Mouse (Mus musculus): Measurements from ENCODE around the gene Sirt4. TPM values are rescaled to one million over a fixed set of nuclear protein-coding genes. Genes with fewer than 3 reads are reported as not detected.
"Not testable (repeated sequence)": the region's sequence is repeated elsewhere in the genome, so short reads cannot be mapped to it uniquely, and the experiment has no call there.

Sirt4 gene
- polyA plus RNA-seq, 1 experiment from 2014 or later, result 18.7 TPM

DNA sequence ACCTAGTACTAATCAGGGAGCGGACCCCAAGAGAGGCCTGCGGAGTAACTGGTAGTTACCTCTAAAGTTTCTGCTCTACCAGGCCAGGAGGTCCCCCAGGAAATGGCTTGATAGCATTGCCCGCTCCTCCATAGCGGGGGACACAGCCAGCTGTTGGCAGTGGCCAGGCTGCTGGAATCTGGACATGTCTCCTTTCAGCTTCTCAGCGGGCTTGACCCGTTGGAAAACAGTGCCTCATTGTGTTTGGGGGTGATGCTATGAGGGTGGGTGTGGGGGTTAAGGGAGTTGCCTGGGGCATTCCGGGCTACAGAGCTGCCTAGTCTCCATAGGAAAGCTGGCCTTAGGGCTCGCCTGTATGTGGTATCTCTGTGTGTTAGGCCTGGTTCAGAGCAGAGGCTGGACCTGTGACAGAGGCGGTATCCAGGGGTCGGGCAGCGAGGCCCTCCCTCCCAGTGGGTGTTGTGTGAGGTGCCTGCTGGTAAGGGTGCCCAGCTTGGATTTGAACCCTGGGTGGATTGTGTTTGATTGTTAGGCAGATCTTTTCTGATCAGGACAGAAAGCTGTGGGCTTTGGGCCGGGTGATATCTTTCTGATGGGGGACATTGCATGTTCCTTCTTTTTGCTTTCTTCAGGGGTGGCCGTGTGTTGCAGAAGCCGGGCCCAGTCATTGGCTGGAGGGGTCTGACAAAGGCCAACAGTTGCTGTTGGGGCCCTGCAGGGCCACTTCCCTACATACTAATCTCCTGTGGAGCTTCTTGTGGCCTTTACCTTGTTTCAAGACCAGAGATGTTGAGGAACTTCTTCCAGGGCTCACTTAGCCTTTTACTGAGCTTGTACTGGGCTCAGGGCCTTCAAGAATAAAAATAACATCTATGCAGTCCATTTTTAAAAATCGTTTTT is 25.5 kb upstream of the Sirt4 start:
- Histone ChIP-seq H3K27me3 (ENCODE audit: control insufficient read depth, insufficient read depth, low read length) (no peaks in the 10 kb centered on the region), H3K9me3 (replicated peaks; ENCODE audit: control insufficient read depth, low read length) (no peaks in the 10 kb centered on the region), H3K36me3 (ENCODE audit: control insufficient read depth, insufficient read depth) (peaks cover 2% of the 10 kb centered on the region; the same call in 1 of the 2 replicates), H3K4me3 (ENCODE audit: low read length) (peak overlapping the region; percentile 88), H3K4me1 (ENCODE audit: control insufficient read depth, insufficient read depth, low read length) (peaks cover 45% of the 10 kb centered on the region), H3K27ac (ENCODE audit: low read length) (peak overlapping the region; percentile 78), H3K9ac (ENCODE audit: low read length) (peak overlapping the region; percentile 92), H3K4me2 (ENCODE audit: low read depth, low read length) (peak overlapping the region; percentile 87)
- ATAC-seq (replicated peaks; ENCODE audit: extremely low read depth, insufficient read depth, low FRiP score), result no peak
- 72% methylated on average over 15 of the region's 15 CpGs for WGBS

DNA sequence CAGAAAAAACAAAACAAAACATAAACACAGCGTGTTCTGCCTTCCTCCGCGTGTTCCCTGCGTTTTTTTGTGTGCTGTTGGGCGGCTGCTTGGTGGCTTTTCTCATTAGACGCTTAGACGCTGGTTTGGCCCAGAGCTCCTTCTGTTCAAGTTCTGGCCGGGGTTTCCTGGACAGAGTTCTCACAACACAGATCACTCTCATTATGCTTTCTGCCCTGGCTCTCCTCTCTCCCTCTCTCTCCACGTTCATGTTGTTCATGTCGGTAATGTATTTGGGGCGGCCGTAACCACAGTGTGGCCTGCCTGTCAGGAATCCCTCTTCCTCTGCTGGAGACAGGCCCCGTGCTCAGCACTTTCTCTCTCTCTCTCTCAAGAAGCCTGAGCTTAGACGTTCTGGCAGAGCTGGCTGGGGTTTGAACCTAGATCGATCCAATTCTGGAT is 24.8 kb upstream of the Sirt4 start:
- Histone ChIP-seq H3K9ac (ENCODE audit: low read length) (peak overlapping the region; percentile 92), H3K27ac (ENCODE audit: low read length) (peak overlapping the region; percentile 78), H3K4me2 (ENCODE audit: low read depth, low read length) (peak overlapping the region; percentile 87), H3K9me3 (replicated peaks; ENCODE audit: control insufficient read depth, low read length) (no peaks in the 10 kb centered on the region), H3K36me3 (ENCODE audit: control insufficient read depth, insufficient read depth) (peaks cover 2% of the 10 kb centered on the region; the same call in 1 of the 2 replicates), H3K4me3 (ENCODE audit: low read length) (peak overlapping the region; percentile 88), H3K4me1 (ENCODE audit: control insufficient read depth, insufficient read depth, low read length) (peaks cover 38% of the 10 kb centered on the region), H3K27me3 (ENCODE audit: control insufficient read depth, insufficient read depth, low read length) (no peaks in the 10 kb centered on the region)
- WGBS, result 40% methylated on average over 15 of the region's 15 CpGs
- no peak for ATAC-seq (replicated peaks; ENCODE audit: extremely low read depth, insufficient read depth, low FRiP score)

DNA sequence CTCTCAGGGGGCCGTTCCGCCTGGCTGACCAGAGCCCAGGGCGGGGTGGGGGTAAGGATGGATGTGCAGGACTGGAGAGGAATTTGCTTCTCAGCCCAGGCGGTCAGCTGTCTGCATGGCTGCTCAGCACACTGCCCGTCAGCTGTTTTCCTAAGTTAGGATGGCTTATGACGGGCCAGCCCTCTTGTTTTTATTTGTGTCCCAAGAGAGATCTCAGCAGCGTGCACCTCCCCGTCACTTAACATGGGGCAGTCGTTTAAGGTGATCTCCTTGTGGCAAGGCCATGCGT is 24.3 kb upstream of the Sirt4 start:
- no peak for ATAC-seq (replicated peaks; ENCODE audit: extremely low read depth, insufficient read depth, low FRiP score)
- WGBS, result 40% methylated on average over 10 of the region's 10 CpGs
- H3K36me3 ChIP-seq (ENCODE audit: control insufficient read depth, insufficient read depth), result peaks cover 2% of the 10 kb centered on the region; the same call in 1 of the 2 replicates
- peak overlapping the region; percentile 78 for H3K27ac ChIP-seq (ENCODE audit: low read length)
- peak overlapping the region; percentile 92 for H3K9ac ChIP-seq (ENCODE audit: low read length)
- H3K27me3 ChIP-seq (ENCODE audit: control insufficient read depth, insufficient read depth, low read length), result no peaks in the 10 kb centered on the region
- H3K4me2 ChIP-seq (ENCODE audit: low read depth, low read length), result peak overlapping the region; percentile 87
- no peaks in the 10 kb centered on the region for H3K9me3 ChIP-seq (replicated peaks; ENCODE audit: control insufficient read depth, low read length)
- H3K4me1 ChIP-seq (ENCODE audit: control insufficient read depth, insufficient read depth, low read length), result peaks cover 33% of the 10 kb centered on the region
- H3K4me3 ChIP-seq (ENCODE audit: low read length), result peak overlapping the region; percentile 88

DNA sequence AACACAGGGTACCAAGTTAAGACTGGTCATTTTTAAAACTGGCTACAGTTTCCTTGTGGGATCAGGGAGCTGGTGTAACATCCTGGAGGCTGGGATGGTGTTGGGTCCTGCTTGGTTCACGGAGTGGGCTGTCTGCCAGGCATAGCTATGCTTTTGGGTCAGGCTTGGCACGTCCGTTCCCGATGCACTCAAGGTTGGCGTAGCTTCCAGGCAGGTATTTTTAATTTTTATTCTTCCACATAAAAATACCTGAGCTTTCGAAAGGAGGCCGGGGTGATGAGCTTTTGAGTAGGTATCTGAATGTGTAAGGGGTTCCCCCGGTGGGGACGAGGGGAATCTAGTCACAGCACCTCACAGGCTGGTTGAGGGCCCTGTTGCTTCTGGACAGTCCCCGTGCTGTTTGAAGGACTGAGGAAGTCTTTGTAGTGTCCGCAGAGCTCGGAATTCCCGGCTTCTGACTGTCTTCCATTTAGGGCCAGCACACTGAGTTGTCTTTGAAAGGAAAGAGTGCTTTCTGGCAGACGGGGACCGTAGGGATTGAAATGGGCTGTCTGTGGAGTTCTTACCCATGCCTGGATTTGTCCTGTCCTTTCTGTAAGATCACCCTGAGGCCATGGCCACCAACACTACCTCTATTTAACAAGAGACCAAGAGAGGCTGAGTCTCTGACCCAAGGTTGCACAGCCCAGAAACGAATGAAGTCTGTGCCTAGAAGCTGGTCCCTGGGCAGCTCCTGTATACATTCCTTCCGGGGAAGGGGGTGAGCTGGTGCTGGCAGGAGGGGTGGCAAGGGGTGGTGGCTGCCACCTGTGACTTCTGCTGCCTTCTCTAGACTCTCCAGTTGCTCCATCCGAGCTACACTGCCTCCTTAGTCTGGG is 23.7 kb upstream of the Sirt4 start:
- Histone ChIP-seq H3K4me3 (ENCODE audit: low read length) (peak overlapping the region; percentile 88), H3K27ac (ENCODE audit: low read length) (peak overlapping the region; percentile 78), H3K4me2 (ENCODE audit: low read depth, low read length) (peak overlapping the region; percentile 87), H3K9ac (ENCODE audit: low read length) (peak overlapping the region; percentile 92), H3K4me1 (ENCODE audit: control insufficient read depth, insufficient read depth, low read length) (peaks cover 33% of the 10 kb centered on the region), H3K36me3 (ENCODE audit: control insufficient read depth, insufficient read depth) (peaks cover 2% of the 10 kb centered on the region; the same call in 1 of the 2 replicates), H3K9me3 (replicated peaks; ENCODE audit: control insufficient read depth, low read length) (no peaks in the 10 kb centered on the region), H3K27me3 (ENCODE audit: control insufficient read depth, insufficient read depth, low read length) (no peaks in the 10 kb centered on the region)
- WGBS, result 34% methylated on average over 18 of the region's 18 CpGs
- 0 out of 2 replicates have a peak, but pooled peaks have one; percentile 14 for ATAC-seq (replicated peaks; ENCODE audit: extremely low read depth, insufficient read depth, low FRiP score)

DNA sequence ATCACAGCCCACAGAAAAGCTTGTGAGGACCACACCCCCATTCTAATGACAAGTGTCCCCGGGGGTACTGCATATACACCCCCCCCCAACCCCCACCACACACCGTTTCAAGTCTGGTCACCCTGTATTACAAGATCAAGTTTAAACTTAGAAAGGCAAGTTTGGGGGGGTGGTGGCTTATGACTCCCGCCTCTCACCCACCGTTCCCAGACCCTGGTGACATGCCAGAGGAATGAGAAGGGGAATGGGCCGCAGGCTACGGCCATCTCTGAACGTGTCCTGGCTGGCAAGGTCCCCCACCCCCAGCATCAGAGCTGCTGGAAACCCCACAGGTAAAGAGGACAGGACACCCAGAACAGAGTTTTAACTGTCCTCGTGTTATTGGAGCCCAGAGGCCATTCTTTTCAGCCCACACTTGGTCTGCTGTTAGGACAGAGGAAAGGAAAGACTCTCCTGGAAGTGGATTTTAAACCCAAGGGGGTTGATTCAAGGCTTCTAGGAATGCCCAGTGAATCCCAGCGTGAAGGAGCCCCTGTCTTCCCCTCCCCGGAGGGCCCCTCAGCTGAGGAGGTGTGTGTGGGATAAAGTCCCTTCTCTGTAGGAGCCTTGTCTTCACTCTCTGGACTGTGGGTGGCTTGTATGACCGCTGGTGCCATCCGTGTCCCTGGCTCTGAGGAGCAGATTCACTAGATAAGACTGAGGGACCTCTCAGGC is 22.9 kb upstream of the Sirt4 start:
- H3K27ac ChIP-seq (ENCODE audit: low read length), result peak overlapping the region; percentile 78
- 13% methylated on average over 12 of the region's 12 CpGs for WGBS
- ATAC-seq (replicated peaks; ENCODE audit: extremely low read depth, insufficient read depth, low FRiP score), result no peak

DNA sequence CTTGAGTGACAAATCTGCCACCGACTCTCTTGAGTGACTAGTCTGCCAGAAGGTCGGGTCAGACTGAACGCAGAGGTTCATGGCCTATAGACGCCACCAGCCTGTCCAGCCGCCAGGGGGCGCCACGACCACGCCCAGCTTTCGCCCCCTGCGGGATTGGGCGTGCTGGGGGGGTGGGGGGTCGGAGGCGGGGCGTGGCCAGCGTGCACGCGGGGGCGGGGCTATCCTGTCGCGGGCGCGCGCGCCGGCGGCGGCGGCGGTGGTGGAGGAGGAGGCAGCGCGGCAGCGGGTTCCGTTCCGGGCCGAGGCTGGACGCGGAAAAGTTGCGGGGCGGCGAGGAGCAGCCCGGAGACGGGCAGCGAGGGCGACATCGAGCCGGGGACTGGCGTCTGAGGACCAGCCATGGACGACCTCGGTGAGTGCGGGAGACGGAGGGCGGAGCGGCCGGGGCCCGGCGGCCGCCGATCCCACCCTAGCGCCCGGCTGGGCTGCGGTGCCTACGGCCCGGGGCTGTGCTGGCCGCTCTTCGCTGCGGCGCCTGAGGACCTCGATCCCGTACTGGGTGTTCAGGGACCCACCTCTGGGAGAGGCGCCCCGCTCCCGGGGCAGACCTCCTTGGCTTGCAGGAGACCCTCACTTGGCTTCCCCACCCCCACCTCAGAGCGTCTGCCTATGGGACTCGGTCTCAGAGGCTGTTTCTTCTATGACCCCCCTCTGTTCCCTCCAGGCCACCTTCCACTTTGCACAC is 22.1 kb upstream of the Sirt4 start, which contains the start of gene Pxn:
Gene Pxn, plus strand, starts transcription at position 223 of the 748 bp plus-strand sequence.
- no peaks in the 10 kb centered on the region for H3K36me3 ChIP-seq (ENCODE audit: control insufficient read depth, insufficient read depth)
- no peaks in the 10 kb centered on the region for H3K9me3 ChIP-seq (replicated peaks; ENCODE audit: control insufficient read depth, low read length)
- H3K4me3 ChIP-seq (ENCODE audit: low read length), result peak within 1 kb of the TSS; percentile 88
- H3K9ac ChIP-seq (ENCODE audit: low read length), result peak within 1 kb of the TSS; percentile 92
- H3K27ac ChIP-seq (ENCODE audit: low read length), result peak within 1 kb of the TSS; percentile 78
- peak within 1 kb of the TSS; percentile 87 for H3K4me2 ChIP-seq (ENCODE audit: low read depth, low read length)
- WGBS, result under 1% methylated on average over 72 of the region's 74 CpGs
- peak; percentile 83 for ATAC-seq (replicated peaks; ENCODE audit: extremely low read depth, insufficient read depth, low FRiP score)
- no peaks in the 10 kb centered on the region for H3K27me3 ChIP-seq (ENCODE audit: control insufficient read depth, insufficient read depth, low read length)
- peaks cover 33% of the 10 kb centered on the region for H3K4me1 ChIP-seq (ENCODE audit: control insufficient read depth, insufficient read depth, low read length)

More for the DNA sequence above, 22.9 kb upstream of the Sirt4 start:
- Histone ChIP-seq H3K27me3 (ENCODE audit: control insufficient read depth, insufficient read depth, low read length) (no peaks in the 10 kb centered on the region), H3K36me3 (ENCODE audit: control insufficient read depth, insufficient read depth) (no peaks in the 10 kb centered on the region; the same call in 1 of the 2 replicates), H3K9ac (ENCODE audit: low read length) (peak overlapping the region; percentile 92), H3K4me1 (ENCODE audit: control insufficient read depth, insufficient read depth, low read length) (peaks cover 33% of the 10 kb centered on the region), H3K9me3 (replicated peaks; ENCODE audit: control insufficient read depth, low read length) (no peaks in the 10 kb centered on the region), H3K4me3 (ENCODE audit: low read length) (peak overlapping the region; percentile 88), H3K4me2 (ENCODE audit: low read depth, low read length) (peak overlapping the region; percentile 87)

DNA sequence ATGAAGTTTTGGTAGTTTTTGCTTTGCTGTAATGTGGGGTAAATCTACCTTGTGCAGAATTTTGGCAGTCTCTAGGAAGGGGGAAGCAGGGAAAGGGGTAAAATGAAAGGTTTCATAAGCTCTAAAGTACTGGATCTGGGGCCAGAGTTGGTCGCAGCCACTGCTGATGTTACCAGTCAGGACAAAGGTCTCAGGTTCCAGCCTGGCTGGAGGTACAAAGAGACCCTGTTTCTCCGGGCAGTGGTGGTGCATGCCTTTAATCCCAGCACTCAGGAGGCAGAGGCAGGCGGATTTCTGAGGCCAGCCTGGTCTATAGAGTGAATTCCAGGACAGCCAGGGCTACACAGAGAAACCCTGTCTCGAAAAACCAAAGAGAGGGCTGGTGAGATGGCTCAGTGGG is 21.1 kb upstream of the Sirt4 start:
- H3K4me2 ChIP-seq (ENCODE audit: low read depth, low read length); H3K27ac ChIP-seq (ENCODE audit: low read length); H3K4me3 ChIP-seq (ENCODE audit: low read length); H3K36me3 ChIP-seq (ENCODE audit: control insufficient read depth, insufficient read depth); H3K9ac ChIP-seq (ENCODE audit: low read length); H3K27me3 ChIP-seq (ENCODE audit: control insufficient read depth, insufficient read depth, low read length); H3K9me3 ChIP-seq (replicated peaks; ENCODE audit: control insufficient read depth, low read length); ATAC-seq (replicated peaks; ENCODE audit: extremely low read depth, insufficient read depth, low FRiP score): not testable (repeated sequence)
- WGBS, result 68% methylated on average over 4 of the region's 4 CpGs
- peaks cover 33% of the 10 kb centered on the region for H3K4me1 ChIP-seq (ENCODE audit: control insufficient read depth, insufficient read depth, low read length)

DNA sequence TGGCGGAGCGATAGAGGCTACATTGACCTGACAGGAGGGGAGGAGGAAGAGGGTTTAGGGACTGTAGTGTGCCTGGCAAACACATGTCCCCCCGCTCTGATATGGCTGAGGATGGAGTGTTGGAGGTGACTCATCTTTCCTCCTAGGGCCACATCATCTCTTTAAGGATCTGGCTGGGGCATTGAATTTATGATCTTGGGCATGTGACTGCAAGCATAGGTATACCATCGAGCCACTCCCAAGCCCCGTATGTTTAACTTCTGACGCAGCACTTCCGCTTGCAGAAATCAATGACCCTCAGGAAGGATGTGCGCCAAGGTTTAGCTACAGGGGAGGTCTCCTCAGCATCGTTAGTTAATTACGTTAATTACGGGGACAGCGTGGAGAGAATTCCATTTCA is 18.5 kb upstream of the Sirt4 start:
- WGBS, result 50% methylated on average over 12 of the region's 12 CpGs
- Histone ChIP-seq H3K9ac (ENCODE audit: low read length) (no peak overlapping the region), H3K4me3 (ENCODE audit: low read length) (no peak overlapping the region), H3K4me1 (ENCODE audit: control insufficient read depth, insufficient read depth, low read length) (peaks cover 10% of the 10 kb centered on the region), H3K36me3 (ENCODE audit: control insufficient read depth, insufficient read depth) (no peaks in the 10 kb centered on the region), H3K9me3 (replicated peaks; ENCODE audit: control insufficient read depth, low read length) (no peaks in the 10 kb centered on the region), H3K4me2 (ENCODE audit: low read depth, low read length) (no peak overlapping the region), H3K27ac (ENCODE audit: low read length) (no peak overlapping the region), H3K27me3 (ENCODE audit: control insufficient read depth, insufficient read depth, low read length) (no peaks in the 10 kb centered on the region)
- no peak for ATAC-seq (replicated peaks; ENCODE audit: extremely low read depth, insufficient read depth, low FRiP score)
